Mouse (Mus musculus) lung, postnatal 25 days (tissue): ENCODE measurements around the gene Ttc9b.
"Not testable (repeated sequence)": the region's sequence is repeated elsewhere in the genome, so short reads cannot be mapped to it uniquely, and the experiment has no call there.

Experiments used
- DNase-seq: peaks from one replicate; pipeline ENCODE4 v3.0.0; 2022; ENCODE audit warnings: low spot score

Ttc9b gene

GRCm38 (mm10) chr7:27635094-27635493, 18.6 kb upstream of the Ttc9b start:
- DNase-seq: not testable (repeated sequence)

DNA sequence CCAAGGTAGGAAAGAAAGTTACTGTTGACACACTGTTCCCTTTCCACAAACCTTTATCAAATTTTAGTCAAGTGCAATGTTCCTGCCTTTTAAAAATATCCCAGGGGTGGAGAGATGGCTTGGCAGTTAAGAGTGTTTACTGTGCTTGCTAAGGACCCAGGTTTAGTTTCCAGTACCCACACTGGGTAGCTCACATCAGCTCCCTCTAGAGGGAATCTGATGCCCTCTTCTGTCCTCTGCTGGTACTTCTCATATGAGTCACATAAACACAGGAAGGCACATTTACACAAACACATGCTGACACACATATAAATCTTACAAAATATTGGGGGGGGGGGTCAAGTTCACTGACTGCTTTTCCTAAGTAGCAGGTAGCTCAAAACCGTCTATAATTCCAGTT, 9.2 kb upstream of the Ttc9b start:
- no peak for DNase-seq

DNA sequence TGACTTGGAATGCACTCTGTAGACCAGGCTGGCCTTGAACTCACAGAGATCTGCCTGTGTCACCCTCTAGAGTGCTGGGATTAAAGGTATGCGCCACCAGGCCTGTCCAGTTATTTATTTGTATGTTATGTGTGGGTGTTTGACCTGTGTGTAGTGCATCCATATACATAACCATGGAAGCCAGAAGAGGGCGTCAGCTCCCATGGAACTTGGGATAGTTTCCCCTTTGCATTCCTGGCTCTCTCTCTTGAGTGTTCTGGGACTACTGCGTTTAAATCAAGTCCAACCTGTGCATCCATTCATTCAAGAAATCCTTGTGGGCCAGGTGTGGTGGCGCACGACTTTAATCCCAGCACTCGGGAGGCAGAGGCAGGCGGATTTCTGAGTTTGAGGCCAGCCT, 7.2 kb upstream of the Ttc9b start:
- DNase-seq: no peak

DNA sequence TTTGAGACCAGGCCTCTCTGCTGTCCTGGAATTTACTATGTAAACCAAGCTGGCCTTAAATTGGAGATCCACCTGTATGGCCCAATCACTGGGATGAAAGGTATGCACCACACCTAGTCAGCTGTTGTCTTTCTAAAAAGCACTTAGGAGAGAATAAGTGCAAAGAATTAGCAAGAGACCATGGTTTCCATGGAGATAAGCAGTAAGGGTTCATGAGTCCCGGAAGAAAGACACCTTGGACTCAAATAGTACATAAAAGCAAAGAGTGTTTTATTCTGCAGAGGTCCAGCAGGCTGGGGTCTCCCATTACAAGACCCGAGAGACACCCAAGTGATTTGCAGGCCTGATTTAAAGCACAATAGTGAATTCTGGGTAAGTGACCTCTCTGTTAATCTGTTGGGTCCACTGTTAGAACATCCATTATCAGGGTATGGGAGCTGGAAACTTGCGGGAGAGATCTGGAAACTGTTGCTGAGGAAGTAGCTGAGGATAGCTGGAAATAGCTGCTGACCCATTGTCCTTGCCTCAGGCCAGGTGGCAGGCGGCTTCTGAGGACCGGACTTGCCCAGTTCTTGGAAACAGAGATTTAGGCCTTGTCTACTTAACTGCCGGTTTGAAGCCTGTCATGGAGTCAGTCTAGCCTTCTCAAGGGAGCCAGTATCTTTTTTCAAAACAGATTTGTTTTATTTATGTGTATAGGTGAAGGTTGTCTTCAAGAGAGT, 6.3 kb upstream of the Ttc9b start:
- DNase-seq: no peak

DNA sequence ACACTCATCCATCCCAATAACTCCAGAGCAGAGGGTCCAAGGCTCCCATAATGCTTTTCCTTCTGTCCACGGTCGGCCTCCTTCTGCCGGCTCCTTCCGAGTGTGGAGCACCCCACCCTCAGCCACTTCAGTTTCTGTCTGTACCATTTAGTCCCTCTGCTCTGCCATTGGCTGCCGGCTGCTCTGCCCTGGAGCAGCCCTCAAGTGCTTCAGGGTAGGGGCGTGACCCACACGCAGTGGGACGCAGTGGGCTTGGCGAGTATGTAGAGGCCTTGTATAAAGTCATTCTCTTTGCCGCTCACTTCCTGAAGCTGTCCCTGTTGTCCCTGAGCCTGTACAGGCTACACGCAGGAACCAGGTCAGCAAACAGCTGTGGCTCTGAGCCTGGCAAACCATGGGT, 4.0 kb upstream of the Ttc9b start:
- no peak for DNase-seq

- DNase-seq: peak; percentile 68
These were observed 2.8 kb upstream of the Ttc9b start for GRCm38 (mm10) chr7:27650949-27651348.

DNA sequence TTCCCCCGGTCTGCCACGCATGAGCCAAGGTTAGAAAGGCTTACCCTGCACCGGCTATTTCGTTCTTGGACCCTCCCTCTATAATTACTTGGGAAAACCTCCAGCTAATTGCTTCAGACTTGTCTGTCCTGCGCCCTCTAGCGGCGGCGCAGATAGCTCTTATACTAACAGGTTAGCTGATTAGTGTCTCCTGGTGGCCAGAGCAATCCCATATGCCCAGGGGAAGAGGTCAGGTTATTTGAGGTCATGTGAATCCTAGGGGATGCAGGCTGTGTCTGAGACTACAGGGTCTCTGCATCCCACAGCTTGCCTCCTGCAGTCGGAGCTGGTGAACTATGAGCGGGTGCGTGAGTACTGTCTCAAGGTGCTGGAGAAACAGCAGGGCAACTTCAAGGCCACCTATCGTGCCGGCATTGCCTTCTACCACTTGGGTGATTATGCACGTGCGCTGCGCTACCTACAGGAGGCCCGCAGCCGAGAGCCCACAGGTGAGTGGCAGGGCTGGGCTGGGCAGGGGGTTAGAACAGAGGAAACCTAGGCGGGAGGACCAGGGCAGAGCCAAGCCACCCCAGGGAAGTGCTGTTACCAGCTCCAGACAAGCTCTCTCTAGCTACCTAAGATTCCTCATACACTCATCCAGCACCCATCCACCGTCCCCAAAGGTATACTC, 1.0 kb downstream of the Ttc9b start:
- peak; percentile 13 for DNase-seq

DNA sequence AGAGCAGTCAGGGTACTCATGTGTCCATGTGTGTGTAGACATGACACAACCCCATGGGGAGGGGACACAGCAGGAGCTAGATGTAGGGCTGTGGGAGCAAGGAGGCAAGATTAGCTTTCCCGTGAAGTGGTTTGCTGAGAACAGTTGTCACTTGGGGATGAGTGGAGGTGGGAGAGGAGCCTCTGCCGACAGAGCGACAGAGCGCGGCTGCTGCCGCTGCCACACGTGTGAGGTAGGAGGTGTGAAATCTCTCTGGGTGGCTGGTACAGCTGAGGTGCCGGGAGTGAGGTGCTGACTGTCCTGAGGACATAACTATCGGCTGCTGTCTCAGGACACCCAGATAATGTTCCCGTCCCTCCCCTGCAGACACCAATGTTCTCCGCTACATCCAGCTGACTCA, 1.8 kb downstream of the Ttc9b start:
- DNase-seq: no peak

DNA sequence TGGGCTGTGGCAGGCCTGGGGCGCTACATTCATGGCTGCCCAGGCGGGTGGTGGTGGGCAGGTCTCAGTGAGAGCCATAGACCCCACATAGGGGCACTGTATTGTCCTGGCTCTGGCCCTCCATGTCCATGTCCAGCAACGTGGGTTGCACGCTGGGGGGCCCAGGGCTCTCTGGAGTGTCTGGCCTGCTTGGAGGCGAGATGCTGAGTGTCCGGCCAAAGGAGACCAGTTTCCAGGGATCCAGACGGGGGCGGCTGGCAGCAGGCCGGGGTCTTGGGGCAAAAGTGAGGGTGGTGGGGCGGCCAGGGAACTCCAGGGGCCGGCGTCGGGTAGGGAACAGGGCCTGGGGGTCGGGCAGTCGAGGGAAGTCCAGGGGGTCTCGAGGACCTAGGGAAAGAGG, 2.9 kb downstream of the Ttc9b start:
- no peak for DNase-seq

DNA sequence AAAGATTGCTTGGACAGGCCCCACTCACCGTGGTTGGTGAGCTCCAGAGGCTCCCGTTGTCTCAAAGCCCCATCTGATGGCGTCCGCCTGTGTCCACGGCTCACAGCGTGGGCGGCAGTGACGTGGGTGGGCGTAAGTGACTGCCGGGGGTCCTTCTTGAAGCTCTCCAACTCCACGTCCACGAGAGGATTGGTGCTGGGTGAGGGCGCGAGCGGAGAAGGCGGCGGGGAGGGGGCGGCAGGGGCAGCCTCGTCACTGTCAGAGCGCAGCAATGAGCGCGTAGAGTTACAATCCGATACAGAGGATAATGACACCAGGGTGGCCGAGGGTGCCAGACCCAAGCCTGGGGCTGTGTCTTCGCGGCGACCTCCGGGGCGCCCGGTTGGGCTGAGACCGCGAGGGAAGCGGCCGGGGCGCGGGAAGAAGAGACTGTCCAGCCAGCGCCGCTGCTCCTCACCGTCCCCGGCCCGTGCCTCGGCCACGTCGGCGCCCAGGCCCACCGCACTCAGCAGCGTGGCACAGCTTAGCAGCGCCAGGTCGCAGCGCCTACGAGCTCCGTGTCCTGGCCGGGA, 4.2 kb downstream of the Ttc9b start:
- DNase-seq: no peak

- no peak for DNase-seq
These were observed 5.3 kb downstream of the Ttc9b start for GRCm38 (mm10) chr7:27658712-27659663.

DNA sequence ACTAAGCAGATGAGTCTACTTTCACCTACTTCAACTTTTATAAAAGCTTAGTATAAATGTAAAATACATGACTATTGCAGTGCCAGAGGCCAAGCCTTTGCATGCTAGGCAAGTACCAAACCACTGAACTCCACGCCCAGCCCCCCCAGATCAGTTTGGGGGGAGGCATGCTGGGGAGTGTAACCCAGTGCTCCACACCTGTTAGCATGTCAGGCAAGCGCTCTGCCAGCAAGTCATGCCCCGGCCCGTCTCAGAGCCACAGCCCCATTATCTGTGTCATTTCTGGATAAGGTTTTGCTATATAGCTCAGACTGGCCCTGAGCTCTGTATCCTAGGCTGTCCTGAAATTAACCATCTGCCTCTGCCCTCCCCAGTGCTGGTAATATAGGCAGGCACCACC, 8.3 kb downstream of the Ttc9b start:
- no peak for DNase-seq

DNA sequence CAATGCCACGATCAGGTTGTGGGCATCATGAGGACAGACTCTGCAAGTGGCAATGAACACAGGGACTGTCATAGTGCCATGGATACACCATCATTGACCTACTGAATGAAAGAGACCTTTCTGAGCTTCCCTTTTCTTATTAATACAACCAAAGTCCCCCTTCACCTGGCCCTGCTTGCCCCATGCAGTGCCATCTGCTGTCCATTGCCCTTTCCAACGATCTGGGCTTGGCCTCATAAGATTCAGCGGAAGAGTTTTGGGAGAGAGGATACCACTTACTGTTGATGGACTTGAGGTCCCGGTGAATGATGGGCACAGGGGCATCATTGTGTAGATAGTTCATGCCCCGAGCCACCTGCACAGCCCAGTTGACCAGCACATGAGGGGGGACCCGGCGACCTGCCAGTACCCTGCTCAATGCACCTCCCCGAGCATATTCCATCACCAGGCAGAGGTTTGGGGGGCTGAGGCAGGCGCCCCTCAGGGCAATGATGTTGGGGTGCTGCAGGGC, 19.4 kb downstream of the Ttc9b start:
- no peak for DNase-seq

DNA sequence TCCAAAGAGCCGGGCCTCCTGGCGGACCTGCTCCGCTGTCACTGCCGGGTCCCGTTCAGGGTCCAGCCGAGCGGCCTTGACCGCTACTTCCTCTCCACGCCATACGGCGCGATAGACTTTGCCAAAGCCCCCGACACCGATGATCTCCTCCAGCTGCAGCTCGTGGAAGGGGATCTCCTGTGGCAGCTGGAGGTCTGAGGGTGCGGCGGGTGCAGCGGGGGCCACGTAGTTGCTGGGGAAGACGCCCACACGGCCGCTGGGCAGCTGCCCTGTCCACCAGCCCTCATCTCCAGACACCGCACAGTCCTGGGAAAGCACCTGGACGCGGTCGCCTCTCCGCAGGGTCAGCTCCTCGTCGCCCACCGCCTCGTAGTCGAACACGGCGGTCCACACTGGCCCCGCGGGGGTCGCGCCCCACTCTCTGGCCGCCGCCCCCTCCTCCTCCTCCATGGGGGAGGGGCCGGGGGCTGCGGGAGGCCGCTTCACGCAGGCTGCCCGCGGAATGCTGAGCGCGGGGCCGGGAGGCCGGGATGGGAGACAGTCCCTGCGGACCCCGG, 19.9 kb downstream of the Ttc9b start:
- DNase-seq: no peak

GRCm38 (mm10) chr7:27674195-27674521, 20.4 kb downstream of the Ttc9b start:
- DNase-seq: no peak

DNA sequence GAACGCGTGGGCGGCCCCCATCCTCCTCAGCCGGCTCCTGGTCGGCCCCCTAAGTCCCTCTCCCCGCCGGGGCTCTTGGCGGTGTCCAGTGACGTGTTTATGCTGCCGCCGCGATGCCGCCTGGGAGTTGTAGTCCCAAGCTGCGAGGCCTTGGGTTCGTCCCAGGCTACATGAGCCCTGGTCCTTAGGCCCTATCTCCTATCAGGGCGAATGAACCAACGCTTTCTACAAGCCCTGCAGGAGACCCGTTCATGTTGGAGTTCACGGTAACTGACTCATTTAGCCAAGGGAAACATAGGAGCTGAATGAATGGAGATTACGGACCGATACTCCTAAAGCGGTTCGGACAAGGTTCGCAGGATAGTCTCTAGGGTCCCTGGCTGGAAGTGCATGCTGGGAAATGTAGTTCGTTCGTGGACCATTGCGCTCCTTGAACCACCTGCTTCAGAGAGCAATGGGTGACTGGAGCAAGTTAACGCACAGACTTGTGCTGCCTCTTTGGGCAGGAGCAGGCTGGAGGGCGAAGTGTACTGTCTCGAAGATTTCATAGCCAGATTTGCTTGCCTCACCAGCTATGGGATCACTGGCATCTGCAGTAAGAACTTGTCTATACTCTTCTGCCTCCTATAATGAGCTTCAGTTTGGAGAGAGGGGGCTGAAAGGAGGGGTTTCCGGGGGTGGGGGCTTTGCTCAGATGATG, 21.0 kb downstream of the Ttc9b start, which contains the start of gene Map3k10:
TSS of gene Map3k10 (minus strand) at position 77 of the 700 bp plus-strand sequence.
- DNase-seq: peak; percentile 93

DNA sequence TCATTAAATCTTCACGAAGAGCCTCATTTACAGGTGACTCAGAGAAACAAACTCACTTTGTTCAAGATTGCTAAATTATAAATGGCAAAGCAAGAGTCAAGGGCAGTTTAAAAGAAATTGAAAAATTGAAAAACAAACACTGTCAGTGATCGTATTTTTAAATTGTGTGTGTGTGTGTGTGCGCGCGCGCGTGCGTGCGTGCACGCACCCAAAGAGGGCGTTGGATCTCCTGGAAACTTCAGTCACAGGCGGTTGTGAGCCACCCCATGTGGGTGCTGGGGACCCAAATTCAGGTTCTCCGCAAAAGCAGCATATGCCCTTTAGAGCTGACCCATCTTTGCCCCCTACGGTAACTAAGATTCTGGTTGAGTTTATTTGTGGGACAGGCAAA, 21.5 kb downstream of the Ttc9b start:
- DNase-seq: no peak

DNA sequence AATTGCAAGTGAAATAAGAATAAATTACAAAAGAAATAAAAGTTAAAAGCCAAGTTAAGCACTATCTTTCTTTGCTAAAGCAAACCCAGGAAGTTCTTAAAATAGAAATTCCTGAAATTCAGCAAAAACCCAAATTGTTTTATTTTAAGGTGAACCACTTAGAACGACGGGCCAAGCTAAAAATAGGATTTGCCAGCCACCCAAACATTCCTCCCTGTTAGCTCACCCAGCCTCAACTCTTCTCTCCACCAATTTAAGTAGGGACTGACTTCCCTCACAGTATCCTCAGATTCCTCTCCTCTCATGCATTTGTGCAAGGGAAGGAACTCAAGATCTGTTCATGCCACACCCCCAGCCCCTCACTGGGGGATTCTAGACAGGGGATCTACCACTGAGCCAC, 29.5 kb downstream of the Ttc9b start:
- DNase-seq: no peak

GRCm38 (mm10) chr7:27685220-27685619, 31.5 kb downstream of the Ttc9b start:
- DNase-seq: no peak

DNA sequence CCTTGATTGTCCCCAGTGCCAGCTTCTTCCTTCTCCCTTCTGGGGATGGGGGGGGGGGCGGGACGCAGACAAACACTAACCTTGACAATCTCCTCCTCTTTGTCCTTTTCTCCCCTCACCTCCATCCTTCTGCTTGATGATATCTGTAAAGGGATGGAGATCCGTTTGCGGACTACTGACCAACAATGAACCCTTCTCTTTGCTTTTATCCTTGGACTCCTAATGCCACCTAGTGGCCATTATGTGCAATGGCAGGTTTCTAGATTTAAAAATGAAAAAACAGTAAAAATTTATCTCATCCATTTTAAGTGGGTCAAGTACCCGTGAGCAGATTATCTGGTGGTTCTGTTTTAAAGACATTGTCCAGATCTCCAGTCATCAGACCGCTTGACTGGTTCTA, 32.0 kb downstream of the Ttc9b start:
- peak; percentile 10 for DNase-seq

DNA sequence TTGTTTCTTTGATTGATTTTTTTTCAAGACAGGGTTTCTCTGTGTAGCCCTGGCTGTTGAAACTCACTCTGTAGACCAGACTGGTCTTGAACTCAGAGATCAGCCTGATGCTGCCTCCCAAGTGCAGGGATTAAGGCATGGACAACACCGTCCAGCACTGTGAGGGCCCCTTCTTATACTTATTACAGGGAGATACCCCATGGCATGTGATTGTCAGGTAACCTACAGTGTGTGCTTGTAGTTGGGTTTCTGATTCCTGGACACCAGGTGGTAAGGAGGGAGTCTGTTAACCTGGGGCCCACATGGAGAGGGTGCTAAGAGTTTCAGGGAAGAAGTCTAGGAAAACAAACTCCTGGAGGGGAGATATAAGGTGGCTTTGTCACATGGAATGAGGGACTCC, 33.3 kb downstream of the Ttc9b start:
- no peak for DNase-seq
